Mouse (Mus musculus): ENCODE data around the gene Teddm3. TPM values are rescaled to one million over a fixed set of nuclear protein-coding genes. Genes with fewer than 3 reads are reported as not detected.
"Not testable (repeated sequence)": the region's sequence is repeated elsewhere in the genome, so short reads cannot be mapped to it uniquely, and the experiment has no call there.

Teddm3 gene
- polyA plus RNA-seq, 1 experiment from 2014 or later, result 11.1 TPM

DNA sequence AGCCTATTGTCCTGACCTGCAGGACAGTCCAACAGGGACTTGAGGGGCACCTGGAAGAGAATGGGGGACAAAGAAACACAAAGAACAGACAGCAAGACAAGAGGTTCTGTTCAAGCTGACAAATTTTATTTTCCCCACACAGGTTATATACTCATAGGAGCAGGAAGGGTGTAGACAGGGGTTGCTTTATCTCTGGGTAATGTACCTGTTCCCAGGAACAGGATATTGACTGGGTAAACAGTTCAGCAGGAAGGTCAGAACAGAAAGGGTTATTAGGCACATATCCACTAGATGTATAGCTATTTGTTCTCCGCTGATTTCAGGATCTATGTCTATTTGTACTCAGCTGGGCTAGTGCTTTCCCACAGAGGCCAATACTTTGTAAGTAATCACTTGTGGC lies 5.3 kb downstream of the Teddm3 start:
- WGBS, result 84% methylated on average over 1 of the region's 1 CpGs
- H3K27ac ChIP-seq (replicated peaks); H3K4me1 ChIP-seq; H3K36me3 ChIP-seq; H3K4me3 ChIP-seq (replicated peaks); H3K9ac ChIP-seq; H3K9me3 ChIP-seq (replicated peaks); ATAC-seq (ENCODE audit: insufficient number of reproducible peaks, low FRiP score, low TSS enrichment, low read depth); H3K27me3 ChIP-seq; H3K4me2 ChIP-seq (replicated peaks): not testable (repeated sequence)

DNA sequence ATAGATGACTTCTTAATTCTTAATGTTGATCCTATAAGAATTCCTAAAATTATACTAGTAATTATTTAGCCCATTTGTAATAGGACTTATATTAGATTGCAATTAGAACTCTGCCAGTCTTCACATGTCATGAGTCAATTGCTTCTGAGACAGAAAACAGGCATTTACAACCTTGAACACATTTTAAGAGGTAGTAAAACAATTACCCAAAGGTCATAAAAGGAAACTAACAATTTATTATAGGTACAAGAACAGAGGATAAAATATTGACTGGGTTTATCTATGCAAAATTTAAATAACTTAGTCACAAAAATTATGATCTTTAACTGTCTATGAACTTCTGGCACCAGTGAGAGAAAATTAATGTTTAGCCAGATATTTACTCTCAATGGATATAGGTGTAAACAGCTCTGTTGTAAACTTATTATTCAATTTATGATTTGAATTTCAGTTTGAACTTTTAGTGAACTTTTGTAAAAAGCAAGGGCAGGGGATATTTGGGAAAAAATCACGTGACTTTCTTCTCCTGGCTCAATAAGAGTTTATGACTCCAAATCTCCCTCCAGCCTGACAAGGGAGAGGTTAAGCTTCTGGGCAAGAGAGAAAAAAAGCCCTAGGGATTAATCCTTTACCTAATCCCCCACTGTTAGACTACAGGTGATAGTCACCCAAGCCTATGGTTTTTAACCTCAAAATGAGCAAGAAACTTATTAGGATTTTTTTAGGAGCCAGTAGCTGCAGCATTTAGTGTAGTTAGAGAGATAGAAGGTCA lies 17.3 kb downstream of the Teddm3 start:
- ATAC-seq (ENCODE audit: insufficient number of reproducible peaks, low FRiP score, low TSS enrichment, low read depth), result no peak
- no peak overlapping the region for H3K4me2 ChIP-seq (replicated peaks)
- no peak overlapping the region for H3K9ac ChIP-seq
- WGBS, result 61% methylated on average over 1 of the region's 1 CpGs
- H3K36me3 ChIP-seq, result no peaks in the 10 kb centered on the region
- H3K4me3 ChIP-seq (replicated peaks), result no peak overlapping the region
- H3K9me3 ChIP-seq (replicated peaks), result no peaks in the 10 kb centered on the region
- H3K27me3 ChIP-seq, result no peaks in the 10 kb centered on the region
- no peaks in the 10 kb centered on the region for H3K4me1 ChIP-seq
- no peak overlapping the region for H3K27ac ChIP-seq (replicated peaks)

DNA sequence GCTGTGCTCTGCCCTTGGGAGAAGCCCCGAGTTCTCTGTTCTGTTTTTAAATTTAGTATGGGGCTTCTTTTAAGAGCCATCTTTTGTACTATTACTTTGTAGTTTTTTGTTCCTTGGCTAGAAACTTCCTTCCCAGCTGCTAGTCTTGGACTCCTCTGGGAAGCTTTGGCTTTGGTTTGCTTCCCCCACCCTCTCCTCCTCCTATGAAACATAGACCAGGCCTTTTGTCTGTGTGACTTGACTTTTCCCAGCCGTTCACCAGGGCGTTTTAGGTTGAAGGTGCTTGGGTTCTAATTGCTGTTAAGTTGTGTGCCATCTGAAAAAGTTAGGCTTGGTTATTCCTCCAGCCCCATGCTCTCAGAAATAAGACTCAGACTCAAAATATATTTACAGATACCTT lies 26.1 kb downstream of the Teddm3 start:
- WGBS, result 86% methylated on average over 3 of the region's 3 CpGs

DNA sequence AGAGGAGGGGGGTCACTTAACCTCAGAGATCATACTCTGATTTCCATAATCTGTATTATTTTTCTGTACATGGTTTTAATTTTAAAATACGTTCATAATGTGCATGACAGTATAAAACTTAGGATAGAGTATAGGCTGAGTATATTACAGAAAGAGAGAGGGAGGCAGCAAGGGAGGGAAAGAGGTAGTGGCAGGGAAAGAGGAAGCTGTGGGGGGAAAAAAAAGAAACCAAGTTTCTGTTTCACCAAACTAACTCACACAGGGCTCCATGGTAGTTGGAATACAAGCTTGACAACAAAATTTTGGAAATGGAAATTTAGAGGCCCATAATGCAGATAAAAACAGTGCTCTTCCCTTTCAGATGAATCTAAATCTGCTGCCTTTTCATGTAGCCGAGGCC lies 31.0 kb downstream of the Teddm3 start:
- not testable (repeated sequence) for ATAC-seq (ENCODE audit: insufficient number of reproducible peaks, low FRiP score, low TSS enrichment, low read depth); H3K27ac ChIP-seq (replicated peaks); H3K4me1 ChIP-seq; H3K36me3 ChIP-seq; H3K27me3 ChIP-seq; H3K4me2 ChIP-seq (replicated peaks); H3K4me3 ChIP-seq (replicated peaks); H3K9ac ChIP-seq; H3K9me3 ChIP-seq (replicated peaks)
- WGBS, result 58% methylated on average over 2 of the region's 2 CpGs

More for the DNA sequence above, 26.1 kb downstream of the Teddm3 start:
- not testable (repeated sequence) for H3K4me3 ChIP-seq (replicated peaks); H3K4me2 ChIP-seq (replicated peaks); H3K4me1 ChIP-seq; H3K9ac ChIP-seq; H3K27me3 ChIP-seq; H3K9me3 ChIP-seq (replicated peaks); H3K27ac ChIP-seq (replicated peaks); ATAC-seq (ENCODE audit: insufficient number of reproducible peaks, low FRiP score, low TSS enrichment, low read depth); H3K36me3 ChIP-seq

DNA sequence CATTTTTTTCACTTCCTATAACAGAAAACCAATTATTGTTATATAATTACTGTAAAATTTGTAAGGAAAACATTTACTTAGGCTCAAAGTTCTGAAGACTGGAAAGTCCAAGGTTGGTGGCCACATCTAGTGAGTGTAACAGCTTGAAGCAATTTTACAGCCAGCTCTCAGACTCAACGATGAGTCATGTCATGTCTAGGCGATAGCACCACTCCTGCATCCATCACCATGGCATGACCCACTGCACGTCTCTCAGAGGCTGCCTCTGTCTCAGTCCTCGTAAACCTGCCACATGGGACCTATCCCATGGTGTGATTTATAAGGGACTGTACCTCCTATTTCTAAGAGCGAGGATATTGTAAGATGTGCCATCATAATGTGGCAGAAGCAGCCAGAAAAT lies 37.7 kb downstream of the Teddm3 start:
- H3K36me3 ChIP-seq, result no peaks in the 10 kb centered on the region
- ATAC-seq (ENCODE audit: insufficient number of reproducible peaks, low FRiP score, low TSS enrichment, low read depth), result no peak
- 69% methylated on average over 5 of the region's 5 CpGs for WGBS

DNA sequence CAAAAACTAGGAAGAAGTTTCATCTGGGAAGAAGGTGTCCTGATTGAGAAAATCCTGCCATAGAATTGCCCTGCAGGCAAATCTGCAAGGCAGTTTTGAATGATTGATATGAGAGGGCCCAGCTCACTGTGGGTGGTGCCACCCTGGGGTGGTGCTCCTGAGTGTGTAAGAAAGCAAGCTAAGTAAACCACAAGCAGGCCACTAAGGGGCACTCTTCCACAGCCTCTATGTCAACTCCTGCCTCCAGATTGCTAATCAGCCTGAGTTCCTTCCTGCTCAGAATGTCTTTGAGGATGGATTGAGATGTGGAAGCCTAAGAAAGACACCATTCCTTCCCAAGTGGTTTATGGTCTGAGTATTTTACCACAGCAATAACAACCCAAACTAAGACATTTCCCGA lies 44.3 kb downstream of the Teddm3 start:
- Histone ChIP-seq H3K4me1 (no peaks in the 10 kb centered on the region), H3K36me3 (no peaks in the 10 kb centered on the region), H3K27ac (replicated peaks) (no peak overlapping the region), H3K9me3 (replicated peaks) (no peaks in the 10 kb centered on the region), H3K4me3 (replicated peaks) (no peak overlapping the region), H3K9ac (no peak overlapping the region), H3K27me3 (no peaks in the 10 kb centered on the region), H3K4me2 (replicated peaks) (no peak overlapping the region)
- ATAC-seq (ENCODE audit: insufficient number of reproducible peaks, low FRiP score, low TSS enrichment, low read depth), result no peak
- WGBS, result 78% methylated on average over 1 of the region's 1 CpGs

More for the DNA sequence above, 37.7 kb downstream of the Teddm3 start:
- no peaks in the 10 kb centered on the region for H3K4me1 ChIP-seq
- H3K9me3 ChIP-seq (replicated peaks), result no peaks in the 10 kb centered on the region
- no peak overlapping the region for H3K9ac ChIP-seq
- no peak overlapping the region for H3K4me3 ChIP-seq (replicated peaks)
- no peaks in the 10 kb centered on the region for H3K27me3 ChIP-seq
- H3K4me2 ChIP-seq (replicated peaks), result no peak overlapping the region
- no peak overlapping the region for H3K27ac ChIP-seq (replicated peaks)

Other genes starting within 250 kb of the Teddm3 start
- gene Ephb3, start 50.8 kb upstream of the Teddm3 start, polyA plus RNA-seq (2015; fragmentation: Nextera tagmentation; extraction: Ambion mirVana), result 50.7 and 53.3 TPM in 2 replicates